Mouse (Mus musculus) liver, adult 2 months (tissue): Measurements from ENCODE around the gene Npr3. TPM values are rescaled to one million over a fixed set of nuclear protein-coding genes. Genes with fewer than 3 reads are reported as not detected.

ENCODE experiments used
- DNase-seq: peaks from one replicate; pipeline ENCODE4 v3.0.0-alpha.2; 2011; ENCODE audit warnings: low read depth, low spot score; ENCODE audit errors: extremely low read depth
- H3K27ac ChIP-seq: fragments of 200-500 bp; replicated peaks from 2 replicates; pipeline ENCODE4 v1.5.1; 2012; ENCODE audit warnings: low read depth, mild to moderate bottlenecking, control low read depth, inconsistent platforms, low read length; ENCODE audit not compliant: insufficient read depth
- H3K27me3 ChIP-seq: fragments of 200-500 bp; 2 replicates; pipeline ENCODE4 v1.6.1; 2012; ENCODE audit warnings: mild to moderate bottlenecking, moderate library complexity, low read length, inconsistent platforms; ENCODE audit not compliant: control insufficient read depth, insufficient read depth
- H3K36me3 ChIP-seq: fragments of 200-500 bp; 2 replicates; pipeline ENCODE4 v1.6.1; 2012; ENCODE audit warnings: low read length, inconsistent platforms; ENCODE audit not compliant: control insufficient read depth, insufficient read depth
- H3K4me1 ChIP-seq: fragments of 200-500 bp; 2 replicates; pipeline ENCODE4 v1.6.1; 2011; ENCODE audit warnings: low read length; ENCODE audit not compliant: control insufficient read depth, insufficient read depth
- H3K4me3 ChIP-seq: fragments of 200-500 bp; 2 replicates; pipeline ENCODE4 v1.5.1; 2011; ENCODE audit warnings: low read depth, mild to moderate bottlenecking, control low read depth, low read length, moderate library complexity; ENCODE audit not compliant: insufficient read depth
- H3K79me2 ChIP-seq: fragments of 200-500 bp; 2 replicates; pipeline ENCODE4 v1.6.1; 2012; ENCODE audit warnings: inconsistent platforms, mild to moderate bottlenecking, low read length, moderate library complexity; ENCODE audit not compliant: control insufficient read depth, insufficient read depth
- H3K9ac ChIP-seq: fragments of 200-500 bp; 2 replicates; pipeline ENCODE4 v1.6.1; 2012; ENCODE audit warnings: low read depth, mild to moderate bottlenecking, control low read depth, inconsistent platforms, low read length
- CTCF ChIP-seq: fragments of 200-500 bp; IDR thresholded peaks from 2 replicates; pipeline ENCODE4 v1.5.1; 2011; ENCODE audit warnings: low read depth, low read length, control low read depth
- POLR2A ChIP-seq: fragments of 200-500 bp; IDR thresholded peaks from 2 replicates; pipeline ENCODE4 v1.6.1; 2011; ENCODE audit warnings: low read length, control low read depth; ENCODE audit not compliant: insufficient read depth; ENCODE audit errors: extremely low read depth
- WGBS: fragments of 180-500 bp; shearing (Covaris S2); methylation state at CpG from one replicate; pipeline ENCODE4 v1.1.7; 2018; 5-methylcytosine and 5-hydroxymethylcytosine counted together
- polyA plus RNA-seq: library from polyadenylated mRNA; depleted of rRNA; stranded (reverse); fragments of >200 nt; gene quantifications from 2 replicates; pipeline ENCODE4 v1.2.3, GENCODE M21; 2012
- total RNA-seq: library from RNA; depleted of rRNA; stranded (reverse); fragments of >200 nt; gene quantifications from 2 replicates; pipeline ENCODE4 v1.2.3, GENCODE M21; 2014

The Npr3 gene
- total and polyA plus RNA-seq, 2 experiments = 0.73 to 2.3 TPM

GRCm38 (mm10) chr15:11878334-11878733 is 28.8 kb downstream of the Npr3 start:
- H3K4me3 ChIP-seq = no peak overlapping the region
- H3K36me3 ChIP-seq = no peaks in the 10 kb centered on the region
- H3K27me3 ChIP-seq = no peaks in the 10 kb centered on the region
- TF ChIP-seq POLR2A = no peak
- no peak for TF ChIP-seq CTCF
- H3K79me2 ChIP-seq = no peaks in the 10 kb centered on the region
- H3K9ac ChIP-seq = no peak overlapping the region
- no peaks in the 10 kb centered on the region for H3K4me1 ChIP-seq
- peak; percentile 4 for DNase-seq
- 88% methylated on average over 1 of the region's 1 CpGs for WGBS
- no peak overlapping the region for H3K27ac ChIP-seq

GRCm38 (mm10) chr15:11877273-11877672 is 29.8 kb downstream of the Npr3 start:
- WGBS = 71% methylated on average over 2 of the region's 2 CpGs
- no peak for DNase-seq
- no peaks in the 10 kb centered on the region for H3K4me1 ChIP-seq

GRCm38 (mm10) chr15:11866918-11867317 is 40.2 kb downstream of the Npr3 start:
- Histone ChIP-seq H3K79me2 (no peaks in the 10 kb centered on the region), H3K36me3 (no peaks in the 10 kb centered on the region), H3K27me3 (no peaks in the 10 kb centered on the region), H3K9ac (no peak overlapping the region), H3K4me3 (no peak overlapping the region), H3K27ac (no peak overlapping the region), H3K4me1 (no peaks in the 10 kb centered on the region)
- TF ChIP-seq POLR2A = no peak
- TF ChIP-seq CTCF = no peak
- no peak for DNase-seq
- WGBS = 90% methylated on average over 3 of the region's 3 CpGs

More at GRCm38 (mm10) chr15:11877273-11877672, 29.8 kb downstream of the Npr3 start:
- H3K4me3 ChIP-seq = no peak overlapping the region
- H3K9ac ChIP-seq = no peak overlapping the region
- H3K27ac ChIP-seq = no peak overlapping the region
- H3K27me3 ChIP-seq = no peaks in the 10 kb centered on the region
- no peak for TF ChIP-seq POLR2A
- TF ChIP-seq CTCF = no peak
- no peaks in the 10 kb centered on the region for H3K79me2 ChIP-seq
- H3K36me3 ChIP-seq = no peaks in the 10 kb centered on the region

- 93% methylated on average over 6 of the region's 6 CpGs for WGBS
- Histone ChIP-seq H3K9ac (no peak overlapping the region), H3K4me3 (no peak overlapping the region), H3K27me3 (no peaks in the 10 kb centered on the region), H3K79me2 (no peaks in the 10 kb centered on the region), H3K36me3 (no peaks in the 10 kb centered on the region), H3K27ac (no peak overlapping the region), H3K4me1 (no peaks in the 10 kb centered on the region)
- TF ChIP-seq CTCF (no peak), POLR2A (no peak)
- no peak for DNase-seq
Measured at GRCm38 (mm10) chr15:11863540-11863818, 43.6 kb downstream of the Npr3 start.

GRCm38 (mm10) chr15:11862785-11863539 is 44.1 kb downstream of the Npr3 start:
- 85% methylated on average over 15 of the region's 15 CpGs for WGBS
- H3K4me1 ChIP-seq = no peaks in the 10 kb centered on the region
- H3K27me3 ChIP-seq = no peaks in the 10 kb centered on the region
- no peak for DNase-seq
- H3K27ac ChIP-seq = no peak overlapping the region
- no peaks in the 10 kb centered on the region for H3K79me2 ChIP-seq
- no peak overlapping the region for H3K9ac ChIP-seq
- H3K4me3 ChIP-seq = no peak overlapping the region
- no peak for TF ChIP-seq POLR2A
- H3K36me3 ChIP-seq = no peaks in the 10 kb centered on the region

- DNase-seq = no peak
- no peaks in the 10 kb centered on the region for H3K4me1 ChIP-seq
- WGBS = 93% methylated on average over 7 of the region's 7 CpGs
- H3K4me3 ChIP-seq = no peak overlapping the region
- H3K79me2 ChIP-seq = no peaks in the 10 kb centered on the region
- H3K27me3 ChIP-seq = no peaks in the 10 kb centered on the region
- H3K36me3 ChIP-seq = no peaks in the 10 kb centered on the region
- no peak overlapping the region for H3K27ac ChIP-seq
- H3K9ac ChIP-seq = no peak overlapping the region
- TF ChIP-seq CTCF (no peak), POLR2A (no peak)
Measured at GRCm38 (mm10) chr15:11862253-11862652, 44.8 kb downstream of the Npr3 start.
